Mouse (Mus musculus) kidney, adult 2 months (tissue): ENCODE measurements around the gene Efna4.

ENCODE experiments used
- CTCF ChIP-seq: fragments of 200-500 bp; conservative IDR thresholded peaks from 2 replicates; pipeline ENCODE4 v1.5.1; 2011; ENCODE audit warnings: low read depth, mild to moderate bottlenecking, control low read depth, low read length, moderate library complexity, mixed read lengths; ENCODE audit not compliant: insufficient read depth, insufficient read length
- POLR2A ChIP-seq: fragments of 200-500 bp; IDR thresholded peaks from one replicate; pipeline ENCODE4 v1.6.1; 2011; ENCODE audit warnings: low read depth, low read length, control low read depth

GRCm38 (mm10) chr3:89295685-89296230 lies 42.1 kb downstream of the Efna4 start:
- TF ChIP-seq POLR2A: no peak
- TF ChIP-seq CTCF: no peak
